Mouse (Mus musculus) lung, adult 18-20 months (tissue): ENCODE data around the gene Olfr91.

Experiments used
- DNase-seq, 2 experiments: peaks; one replicate each; pipeline ENCODE4 v3.0.0; 2022; ENCODE audit warnings: mixed read lengths in 2 of 2

The Olfr91 gene

GRCm38 (mm10) chr17:37061435-37061834, 36.6 kb downstream of the Olfr91 start:
- DNase-seq = no peak

GRCm38 (mm10) chr17:37056957-37057356, 41.1 kb downstream of the Olfr91 start:
- DNase-seq = no peak

- no peak for DNase-seq
These were observed 46.3 kb downstream of the Olfr91 start for GRCm38 (mm10) chr17:37051745-37052144.

- no peak for DNase-seq
These were observed 47.2 kb downstream of the Olfr91 start for GRCm38 (mm10) chr17:37050876-37051275.

GRCm38 (mm10) chr17:37050399-37050798, 47.7 kb downstream of the Olfr91 start:
- peak; percentile 83 to 86 for DNase-seq

- DNase-seq = peak; percentile 51 to 68
These were observed 48.3 kb downstream of the Olfr91 start for GRCm38 (mm10) chr17:37049570-37050310.

- no peak for DNase-seq
These were observed 49.7 kb downstream of the Olfr91 start for GRCm38 (mm10) chr17:37048383-37048782.

GRCm38 (mm10) chr17:37047981-37048380, 50.1 kb downstream of the Olfr91 start:
- no peak for DNase-seq

- no peak for DNase-seq
These were observed 50.6 kb downstream of the Olfr91 start for GRCm38 (mm10) chr17:37047332-37047976.

- DNase-seq = peak; percentile 63 to 70
These were observed 51.6 kb downstream of the Olfr91 start for GRCm38 (mm10) chr17:37046312-37047112.

GRCm38 (mm10) chr17:37045611-37046311, 52.3 kb downstream of the Olfr91 start, which contains the start of gene Gabbr1:
Gene Gabbr1, plus strand, starts transcription at chr17:37045966.
- peak; percentile 85 to 89 for DNase-seq

GRCm38 (mm10) chr17:37044651-37045244, 53.3 kb downstream of the Olfr91 start:
- DNase-seq = peak; percentile 37 to 58
